In the genomic region with DNA sequence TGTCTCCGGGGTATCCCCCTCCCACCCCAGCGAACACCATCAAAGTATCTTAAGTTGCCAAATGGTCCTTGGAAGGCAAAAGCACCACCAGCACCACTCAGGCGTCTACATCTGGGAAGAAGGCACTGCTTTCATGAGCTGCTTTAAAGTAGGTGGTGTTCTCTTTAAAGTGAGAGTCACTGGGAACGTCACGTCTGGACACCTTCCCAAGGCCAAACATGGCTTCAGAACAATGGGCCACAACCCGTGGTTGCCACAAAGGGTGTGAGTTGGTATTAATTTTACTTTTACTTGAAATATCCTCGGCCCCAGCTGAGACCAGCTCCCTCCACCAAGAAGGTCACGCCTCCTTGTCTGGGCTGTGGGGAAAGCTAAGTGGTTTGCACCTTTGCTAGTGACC, we compare ENCODE assay signal across 36 mouse cellular contexts. TPM values are rescaled to one million over a fixed set of nuclear protein-coding genes. Genes with fewer than 3 reads are reported as not detected.
DNase-seq lines count a peak whose midpoint lies in the region; ATAC-seq and TF ChIP-seq lines count a peak whose summit lies in the region.
"Had no signal": no experiment of that assay in that cellular context is flagged by ENCODE, and none has a peak within 500 bp of the region (broad histone marks: within the 10 kb centered on the region; RNA-seq: fewer than 3 reads in every experiment).

No protein-coding gene starts in this region.

- H3K4me2 ChIP-seq in liver, embryonic 15.5 days: no peak overlapping the region
- no peak overlapping the region for H3K4me2 ChIP-seq in liver, embryonic 11.5 days
- H3K4me2 ChIP-seq: embryonic facial prominence, embryonic 13.5 days; heart, embryonic 15.5 days; hindbrain, embryonic 12.5 days; kidney, embryonic 15.5 days; lung, embryonic 15.5 days; midbrain, embryonic 11.5 days; neural tube, embryonic 12.5 days had no signal

- WGBS in heart, embryonic 10.5 days: 71% methylated on average over 8 of the region's 8 CpGs
- WGBS in liver, embryonic 15.5 days (ENCODE audit: insufficient replicate concordance): 67% methylated on average over 8 of the region's 8 CpGs
- 73% methylated on average over 8 of the region's 8 CpGs for WGBS in liver, embryonic 11.5 days
- 31% methylated on average over 8 of the region's 8 CpGs for WGBS in small intestine, adult 2 months

- no peaks in the 10 kb centered on the region for H3K27me3 ChIP-seq in heart, embryonic 10.5 days (ENCODE audit: insufficient read depth, poor library complexity, severe bottlenecking)
- H3K27me3 ChIP-seq in liver, embryonic 15.5 days: peaks cover 18% of the 10 kb centered on the region
- peaks cover 11% of the 10 kb centered on the region; the same call in 1 of the 2 replicates for H3K27me3 ChIP-seq in liver, embryonic 11.5 days (replicated peaks; ENCODE audit: control insufficient read depth, insufficient read depth, low read length)
- no peaks in the 10 kb centered on the region for H3K27me3 ChIP-seq in small intestine, adult 2 months (ENCODE audit: control insufficient read depth, insufficient read depth, low read length)
- H3K27me3 ChIP-seq: embryonic facial prominence, embryonic 13.5 days; heart, embryonic 15.5 days; hindbrain, embryonic 12.5 days; kidney, embryonic 15.5 days; lung, embryonic 15.5 days; neural tube, embryonic 12.5 days had no signal

- H3K36me3 ChIP-seq in heart, embryonic 10.5 days: no peaks in the 10 kb centered on the region
- no peaks in the 10 kb centered on the region for H3K36me3 ChIP-seq in liver, embryonic 15.5 days (replicated peaks)
- H3K36me3 ChIP-seq in liver, embryonic 11.5 days (ENCODE audit: control insufficient read depth, insufficient read depth, low read length): no peaks in the 10 kb centered on the region
- H3K36me3 ChIP-seq in small intestine, adult 2 months (ENCODE audit: control insufficient read depth, insufficient read depth, low read length): no peaks in the 10 kb centered on the region
- H3K36me3 ChIP-seq: embryonic facial prominence, embryonic 13.5 days; heart, embryonic 15.5 days; hindbrain, embryonic 12.5 days; kidney, embryonic 15.5 days; lung, embryonic 15.5 days; neural tube, embryonic 12.5 days had no signal

- H3K4me3 ChIP-seq in heart, embryonic 10.5 days: no peak overlapping the region
- no peak overlapping the region for H3K4me3 ChIP-seq in liver, embryonic 15.5 days (replicated peaks)
- H3K4me3 ChIP-seq in liver, embryonic 11.5 days (ENCODE audit: low read depth, low read length): no peak overlapping the region
- no peak overlapping the region for H3K4me3 ChIP-seq in small intestine, adult 2 months (ENCODE audit: low read depth, low read length)
- H3K4me3 ChIP-seq: embryonic facial prominence, embryonic 13.5 days; heart, embryonic 15.5 days; hindbrain, embryonic 12.5 days; kidney, embryonic 15.5 days; lung, embryonic 15.5 days; myocyte; neural tube, embryonic 12.5 days had no signal

- DNase-seq in adrenal gland, adult (ENCODE audit: inconsistent age in 2 of 2, low spot score in 1 of 2): peak; percentile 64 to 74
- no peak for DNase-seq in adrenal gland, adult 18-20 months (ENCODE audit: low spot score in 2 of 2)
- DNase-seq in heart, embryonic 10.5 days (ENCODE audit: low spot score): no peak
- DNase-seq in heart, adult 18-20 months: no peak
- DNase-seq in liver, embryonic 11.5 days (ENCODE audit: low spot score): no peak
- DNase-seq in frontal cortex, postnatal 25 days (ENCODE audit: low spot score in 2 of 2): no peak
- DNase-seq: cerebellum, adult 2 months; cerebellum, postnatal 36 days; forebrain, postnatal 0 days; gastrocnemius, postnatal 10 days; kidney, adult 18-20 months; kidney, postnatal 36 days; layer of hippocampus, adult 9-11 months; right cerebral cortex, adult 18-20 months; thymus, postnatal 25 days had no signal

- H3K9me3 ChIP-seq in heart, embryonic 10.5 days: no peaks in the 10 kb centered on the region
- no peaks in the 10 kb centered on the region for H3K9me3 ChIP-seq in liver, embryonic 15.5 days (replicated peaks)
- H3K9me3 ChIP-seq in liver, embryonic 11.5 days (ENCODE audit: control insufficient read depth, low read length): no peaks in the 10 kb centered on the region
- H3K9me3 ChIP-seq: embryonic facial prominence, embryonic 13.5 days; heart, embryonic 15.5 days; hindbrain, embryonic 12.5 days; kidney, embryonic 15.5 days; lung, embryonic 15.5 days; neural tube, embryonic 12.5 days had no signal

- no peak for TF ChIP-seq CTCF in small intestine, adult 2 months (IDR thresholded peaks at IDR 0.05; ENCODE audit: extremely low read depth, insufficient read length, insufficient replicate concordance, low read depth, low read length)

- ATAC-seq in liver, embryonic 15.5 days (ENCODE audit: insufficient read depth): no peak
- no peak for ATAC-seq in liver, embryonic 11.5 days (replicated peaks; ENCODE audit: low FRiP score)
- ATAC-seq: activated CD4-positive, CD25-positive, alpha-beta regulatory T cell, adult 4 months; forebrain, postnatal 0 days; midbrain, embryonic 16.5 days had no signal

- peaks cover 38% of the 10 kb centered on the region for H3K4me1 ChIP-seq in heart, embryonic 10.5 days
- peaks cover 94% of the 10 kb centered on the region for H3K4me1 ChIP-seq in liver, embryonic 15.5 days (replicated peaks)
- peaks cover 43% of the 10 kb centered on the region for H3K4me1 ChIP-seq in liver, embryonic 11.5 days (replicated peaks; ENCODE audit: control insufficient read depth, insufficient read depth, low read length)
- H3K4me1 ChIP-seq in small intestine, adult 2 months (ENCODE audit: control insufficient read depth, insufficient read depth, insufficient read length, low read length): peaks cover 55% of the 10 kb centered on the region

- H3K9ac ChIP-seq in liver, embryonic 15.5 days: no peak overlapping the region
- no peak overlapping the region for H3K9ac ChIP-seq in liver, embryonic 11.5 days (ENCODE audit: low read depth, low read length)
- H3K9ac ChIP-seq: embryonic facial prominence, embryonic 13.5 days; forebrain, postnatal 0 days; heart, embryonic 15.5 days; hindbrain, embryonic 12.5 days; kidney, embryonic 15.5 days; liver, embryonic 14.5 days; lung, embryonic 15.5 days; neural tube, embryonic 12.5 days had no signal

- H3K27ac ChIP-seq in heart, embryonic 10.5 days: peak overlapping the region; percentile 43; the same call in 1 of the 2 replicates
- H3K27ac ChIP-seq in liver, embryonic 15.5 days (replicated peaks): peak overlapping the region; percentile 4; the same call in 1 of the 2 replicates
- no peak overlapping the region for H3K27ac ChIP-seq in liver, embryonic 11.5 days (ENCODE audit: low read depth, low read length)
- peak overlapping the region; percentile 84 for H3K27ac ChIP-seq in small intestine, adult 2 months (ENCODE audit: insufficient read depth, low read depth, low read length)
- H3K27ac ChIP-seq: embryonic facial prominence, embryonic 13.5 days; heart, embryonic 15.5 days; hindbrain, embryonic 12.5 days; kidney, embryonic 15.5 days; liver, embryonic 14.5 days; neural tube, embryonic 12.5 days had no signal

- no peak for TF ChIP-seq POLR2A in small intestine, adult 2 months (IDR thresholded peaks at IDR 0.05; ENCODE audit: low read depth, low read length)

RNA-seq across cellular contexts. Expression of gene Fmod, which starts 20.7 kb away (rescaled TPM):
- total RNA-seq in adrenal gland, adult 18-20 months (2021): 1 to 10 TPM; 6.7 to 9.6 TPM
- polyA plus RNA-seq in heart, embryonic 10.5 days (2016; fragmentation: Nextera tagmentation; extraction: Ambion mirVana): 9.5 and 11.2 TPM in 2 replicates
- 1 to 10 TPM; 6.2 to 9.3 TPM for total RNA-seq in heart, adult 18-20 months (2021)
- polyA plus RNA-seq in liver, embryonic 15.5 days (2015; fragmentation: Nextera tagmentation; extraction: Ambion mirVana): 2.6 and 3.3 TPM in 2 replicates
- polyA plus RNA-seq in liver, embryonic 11.5 days (2014; fragmentation: Nextera tagmentation; extraction: Ambion mirVana): 2.7 and 3.9 TPM in 2 replicates
- polyA plus RNA-seq in small intestine, adult 2 months (2012; rRNA removed): 0.48 and 0.86 TPM in 2 replicates
- total RNA-seq: CH12.LX; ES-E14; megakaryocyte progenitor cell, adult 5-6 weeks had no signal
- polyA plus RNA-seq: activated CD4-positive, CD25-positive, alpha-beta regulatory T cell, adult 4 months had no signal

RNA-seq across cellular contexts. Expression of gene Btg2, which starts 21.2 kb away (rescaled TPM):
- 10 to 100 TPM; 23.1 to 32.7 TPM for total RNA-seq in adrenal gland, adult 18-20 months (2021)
- polyA plus RNA-seq in heart, embryonic 10.5 days (2016; fragmentation: Nextera tagmentation; extraction: Ambion mirVana): 26.1 and 34.2 TPM in 2 replicates
- total RNA-seq in heart, adult 18-20 months (2021): 10 to 100 TPM; 31.1 to 32.0 TPM
- polyA plus RNA-seq in liver, embryonic 15.5 days (2015; fragmentation: Nextera tagmentation; extraction: Ambion mirVana): 103 and 108 TPM in 2 replicates
- 38.6 and 39.9 TPM in 2 replicates for polyA plus RNA-seq in liver, embryonic 11.5 days (2014; fragmentation: Nextera tagmentation; extraction: Ambion mirVana)
- polyA plus RNA-seq in small intestine, adult 2 months (2012; rRNA removed): 18.0 and 73.7 TPM in 2 replicates

RNA-seq across cellular contexts. Expression of gene Chit1, which starts 53.3 kb away (rescaled TPM):
- not detected for total RNA-seq in adrenal gland, adult 18-20 months (2021)
- 1.1 and 2.0 TPM in 2 replicates for polyA plus RNA-seq in heart, embryonic 10.5 days (2016; fragmentation: Nextera tagmentation; extraction: Ambion mirVana)
- total RNA-seq in heart, adult 18-20 months (2021): not detected
- 0.07 and 0.20 TPM in 2 replicates for polyA plus RNA-seq in liver, embryonic 15.5 days (2015; fragmentation: Nextera tagmentation; extraction: Ambion mirVana)
- polyA plus RNA-seq in liver, embryonic 11.5 days (2014; fragmentation: Nextera tagmentation; extraction: Ambion mirVana): not detected in 2 replicates
- polyA plus RNA-seq in small intestine, adult 2 months (2012; rRNA removed): 1.6 TPM in 1 of 2 replicates, not detected in the other
- total RNA-seq: adrenal gland, postnatal 4 days; heart, postnatal 25 days had no signal
- polyA plus RNA-seq: activated CD4-positive, CD25-positive, alpha-beta regulatory T cell, adult 4 months; cerebellum, adult 2 months; embryonic facial prominence, embryonic 13.5 days; forebrain, embryonic 11.5 days; hindbrain, embryonic 12.5 days; limb, embryonic 11.5 days; midbrain, embryonic 11.5 days; spleen, adult 2 months had no signal

Comparison
In these comparisons a context has a peak if more than half of its experiments do, and no peak if none do; other contexts are left out.
1. DNase-seq: peak in adrenal gland, adult (2 of 2); none in adrenal gland, adult 18-20 months (0 of 2), heart, embryonic 10.5 days (single experiment), heart, adult 18-20 months (0 of 2), liver, embryonic 11.5 days (single experiment) and frontal cortex, postnatal 25 days (0 of 2).